Mouse (Mus musculus): ENCODE measurements around the gene Man1a2.

DNA sequence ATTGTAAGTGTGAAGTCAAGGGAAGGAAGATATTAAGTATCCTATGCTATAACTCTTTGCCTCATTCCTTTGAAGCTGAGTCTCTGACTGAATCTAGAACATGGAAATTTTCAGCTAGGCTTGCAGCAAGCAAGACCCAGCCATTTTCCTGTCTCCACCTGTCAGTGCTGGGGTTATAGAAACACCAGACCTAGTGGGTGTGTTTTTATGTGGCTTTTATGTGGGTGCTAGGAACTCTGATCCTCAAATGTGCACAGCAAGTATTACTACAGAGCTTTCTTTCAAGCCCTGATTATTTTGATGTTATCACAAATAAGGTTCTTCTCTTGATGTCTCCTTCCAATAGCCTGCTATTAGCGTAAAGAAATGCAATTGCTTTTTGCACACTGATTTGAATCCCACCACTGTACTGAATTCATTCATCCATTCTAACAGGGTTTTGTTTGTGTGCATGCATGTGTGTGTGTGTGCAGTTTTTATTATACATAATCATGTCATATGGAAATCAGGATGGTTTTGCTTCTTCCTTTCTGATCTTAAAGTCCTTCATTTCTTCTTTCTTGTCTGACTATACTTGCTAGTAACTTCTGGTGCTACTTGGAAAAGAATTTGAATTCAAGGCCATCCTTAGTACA, 102.5 kb downstream of the Man1a2 start:
- TF ChIP-seq CTCF (IDR thresholded peaks at IDR 0.05; ENCODE audit: low read depth, low read length): no peak
- TF ChIP-seq POLR2A (IDR thresholded peaks at IDR 0.05; ENCODE audit: borderline replicate concordance, low read depth, low read length): no peak
